Mouse (Mus musculus): ENCODE data around the gene Mtx1.

DNA sequence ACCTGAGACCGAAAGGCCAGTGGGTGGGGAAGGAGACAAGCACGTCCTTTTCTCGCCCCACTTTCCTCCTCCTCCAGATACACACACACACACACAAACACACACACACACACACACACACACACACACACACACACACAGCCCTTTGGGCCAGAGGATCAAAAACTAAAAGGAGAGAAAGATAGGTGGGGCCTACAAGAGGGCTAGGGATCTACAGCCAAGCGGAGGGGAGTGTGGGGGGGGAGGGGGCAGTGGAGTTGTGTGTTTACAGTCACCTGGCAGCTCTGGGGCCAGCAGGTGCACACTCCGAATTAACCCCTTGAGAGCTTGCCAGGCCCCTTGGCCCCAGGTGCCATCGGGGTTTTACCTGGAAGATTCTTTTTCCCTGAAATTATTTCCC is 5.7 kb upstream of the Mtx1 start:
- TF ChIP-seq CTCF (IDR thresholded peaks at IDR 0.05; ENCODE audit: low read depth) (no peak), EP300 (optimal IDR thresholded peaks at IDR 0.05) (no peak)

Data from stomach, postnatal 0 days (tissue).